Comparison of ENCODE assay signal across 50 mouse cellular contexts in the genomic region with DNA sequence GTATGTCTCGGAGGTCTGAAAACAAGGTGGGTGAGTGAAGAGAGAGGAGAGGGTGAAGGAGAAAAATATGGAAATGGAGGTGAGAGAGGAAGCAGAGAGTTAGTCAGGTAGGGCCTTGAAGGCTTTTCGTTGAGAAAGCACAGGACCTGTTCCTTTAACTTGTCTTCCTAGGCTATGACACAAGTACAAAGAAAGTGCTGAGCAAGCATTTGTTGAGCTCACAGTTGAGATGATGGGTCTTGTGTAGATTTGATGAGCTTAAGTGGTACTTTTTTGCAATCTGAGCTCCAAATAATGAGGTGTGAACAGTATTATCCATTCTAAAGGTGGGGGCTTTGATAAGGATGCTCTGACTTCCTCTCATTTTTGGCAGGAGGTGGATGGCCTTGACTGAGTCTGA. TPM values are rescaled to one million over a fixed set of nuclear protein-coding genes. Genes with fewer than 3 reads are reported as not detected.
"Had no signal": no experiment of that assay in that cellular context is flagged by ENCODE, and none has a peak within 500 bp of the region (broad histone marks: within the 10 kb centered on the region; RNA-seq: fewer than 3 reads in every experiment).

No protein-coding gene starts in this region.

- H3K9me3 ChIP-seq: heart, embryonic 10.5 days; heart, embryonic 12.5 days; heart, embryonic 13.5 days; heart, embryonic 15.5 days; hindbrain, embryonic 10.5 days; hindbrain, embryonic 12.5 days; hindbrain, embryonic 13.5 days; hindbrain, embryonic 15.5 days; intestine, embryonic 15.5 days; kidney, embryonic 15.5 days had no signal

- ATAC-seq: hindbrain, embryonic 16.5 days; hindbrain, postnatal 0 days; inflammation-experienced regulatory T-cells, adult 6 months; intestine, embryonic 15.5 days; intestine, embryonic 16.5 days; intestine, postnatal 0 days had no signal

- H3K9ac ChIP-seq: heart, embryonic 12.5 days; heart, embryonic 13.5 days; heart, embryonic 15.5 days; hindbrain, embryonic 12.5 days; hindbrain, embryonic 13.5 days; hindbrain, embryonic 14.5 days; hindbrain, embryonic 15.5 days; intestine, embryonic 15.5 days; kidney, embryonic 15.5 days had no signal

- H3K27ac ChIP-seq: heart, embryonic 10.5 days; heart, embryonic 13.5 days; heart, embryonic 15.5 days; hindbrain, embryonic 10.5 days; hindbrain, embryonic 12.5 days; hindbrain, embryonic 13.5 days; hindbrain, embryonic 14.5 days; hindbrain, embryonic 15.5 days; hindbrain, postnatal 0 days; intestine, embryonic 15.5 days; kidney, embryonic 15.5 days; kidney, postnatal 0 days; layer of hippocampus, adult 2 months; left cerebral cortex, adult 2 months had no signal

- DNase-seq: heart, postnatal 10 days; heart, postnatal 14 days; heart, postnatal 36 days; heart, postnatal 4 days; kidney, adult 11 months; kidney, adult 18-20 months; kidney, adult 2 months; kidney, adult 8-10 months; kidney, adult 9 months; kidney, postnatal 10 days; kidney, postnatal 14 days; kidney, postnatal 25 days; kidney, postnatal 36 days; kidney, postnatal 4 days; layer of hippocampus, adult 9-11 months; layer of hippocampus, postnatal 36 days had no signal

- H3K36me3 ChIP-seq: heart, embryonic 10.5 days; heart, embryonic 12.5 days; heart, embryonic 13.5 days; heart, embryonic 15.5 days; hindbrain, embryonic 10.5 days; hindbrain, embryonic 12.5 days; hindbrain, embryonic 13.5 days; hindbrain, embryonic 15.5 days; intestine, embryonic 15.5 days; kidney, embryonic 15.5 days had no signal

- H3K27me3 ChIP-seq: heart, embryonic 13.5 days; heart, embryonic 15.5 days; hindbrain, embryonic 12.5 days; hindbrain, embryonic 13.5 days; hindbrain, embryonic 15.5 days; intestine, embryonic 15.5 days; kidney, embryonic 15.5 days had no signal

- H3K4me3 ChIP-seq: heart, embryonic 10.5 days; heart, embryonic 12.5 days; heart, embryonic 13.5 days; heart, embryonic 15.5 days; hindbrain, embryonic 10.5 days; hindbrain, embryonic 12.5 days; hindbrain, embryonic 13.5 days; hindbrain, embryonic 15.5 days; intestine, embryonic 15.5 days; kidney, embryonic 15.5 days; layer of hippocampus, adult 2 months; left cerebral cortex, adult 2 months had no signal

- H3K4me1 ChIP-seq: heart, embryonic 10.5 days; heart, embryonic 12.5 days; heart, embryonic 13.5 days; heart, embryonic 15.5 days; hindbrain, embryonic 10.5 days; hindbrain, embryonic 12.5 days; hindbrain, embryonic 13.5 days; hindbrain, embryonic 15.5 days; intestine, embryonic 15.5 days; kidney, embryonic 15.5 days had no signal

- H3K4me2 ChIP-seq: heart, embryonic 11.5 days; heart, embryonic 12.5 days; heart, embryonic 13.5 days; heart, embryonic 15.5 days; hindbrain, embryonic 12.5 days; hindbrain, embryonic 13.5 days; hindbrain, embryonic 14.5 days; hindbrain, embryonic 15.5 days; intestine, embryonic 15.5 days; kidney, embryonic 15.5 days had no signal

RNA-seq across cellular contexts. Expression of gene Pdilt, which starts 11.1 kb away (rescaled TPM):
- total RNA-seq: heart, postnatal 10 days; heart, postnatal 14 days; heart, postnatal 25 days; heart, postnatal 36 days; heart, postnatal 4 days; hematopoietic stem cell, adult 5-6 weeks; hindbrain, postnatal 0 days; layer of hippocampus, adult 18-20 months; layer of hippocampus, adult 2 months; layer of hippocampus, postnatal 10 days; layer of hippocampus, postnatal 14 days; layer of hippocampus, postnatal 25 days; layer of hippocampus, postnatal 36 days; left cerebral cortex, adult 18-20 months; left cerebral cortex, adult 2 months had no signal
- polyA plus RNA-seq: heart, embryonic 10.5 days; heart, embryonic 11.5 days; heart, embryonic 12.5 days; heart, embryonic 13.5 days; heart, embryonic 14.5 days; heart, embryonic 15.5 days; heart, embryonic 16.5 days; heart, postnatal 0 days; hindbrain, embryonic 10.5 days; hindbrain, embryonic 11.5 days; inflammation-experienced regulatory T-cells, adult 6 months; intestine, embryonic 14.5 days; intestine, embryonic 15.5 days; intestine, embryonic 16.5 days; intestine, postnatal 0 days; kidney, embryonic 14.5 days; large intestine, adult 2 months had no signal

RNA-seq across cellular contexts. Expression of gene Acsm5, which starts 15.1 kb away (rescaled TPM):
- total RNA-seq: heart, postnatal 4 days; hematopoietic stem cell, adult 5-6 weeks had no signal
- polyA plus RNA-seq: heart, embryonic 10.5 days; heart, embryonic 11.5 days; heart, embryonic 12.5 days; heart, embryonic 13.5 days; heart, embryonic 14.5 days; heart, embryonic 15.5 days; heart, embryonic 16.5 days; heart, postnatal 0 days; hindbrain, embryonic 10.5 days; hindbrain, embryonic 11.5 days; hindbrain, embryonic 12.5 days; hindbrain, embryonic 13.5 days; hindbrain, embryonic 14.5 days; hindbrain, embryonic 15.5 days; inflammation-experienced regulatory T-cells, adult 6 months; intestine, embryonic 14.5 days; intestine, embryonic 15.5 days; intestine, postnatal 0 days had no signal

RNA-seq across cellular contexts. Expression of gene Acsm2, which starts 19.8 kb away (rescaled TPM):
- total RNA-seq: heart, postnatal 10 days; heart, postnatal 14 days; heart, postnatal 25 days; heart, postnatal 36 days; heart, postnatal 4 days; hematopoietic stem cell, adult 5-6 weeks; layer of hippocampus, adult 18-20 months; layer of hippocampus, adult 2 months; layer of hippocampus, postnatal 10 days; layer of hippocampus, postnatal 14 days; layer of hippocampus, postnatal 25 days; layer of hippocampus, postnatal 36 days; left cerebral cortex, adult 18-20 months; left cerebral cortex, adult 2 months had no signal
- polyA plus RNA-seq: heart, embryonic 10.5 days; heart, embryonic 11.5 days; heart, embryonic 12.5 days; heart, embryonic 13.5 days; heart, embryonic 14.5 days; heart, embryonic 15.5 days; heart, embryonic 16.5 days; heart, postnatal 0 days; hindbrain, embryonic 10.5 days; hindbrain, embryonic 11.5 days; hindbrain, embryonic 12.5 days; hindbrain, embryonic 13.5 days; hindbrain, embryonic 14.5 days; hindbrain, embryonic 16.5 days; inflammation-experienced regulatory T-cells, adult 6 months; intestine, embryonic 14.5 days; intestine, embryonic 15.5 days; intestine, embryonic 16.5 days; intestine, postnatal 0 days; large intestine, adult 2 months had no signal

RNA-seq across cellular contexts. Expression of gene Umod, which starts 55.3 kb away (rescaled TPM):
- total RNA-seq: heart, postnatal 10 days; heart, postnatal 14 days; heart, postnatal 25 days; heart, postnatal 36 days; heart, postnatal 4 days; hematopoietic stem cell, adult 5-6 weeks; hindbrain, postnatal 0 days; layer of hippocampus, adult 18-20 months; layer of hippocampus, adult 2 months; layer of hippocampus, postnatal 10 days; layer of hippocampus, postnatal 14 days; layer of hippocampus, postnatal 25 days; layer of hippocampus, postnatal 36 days; left cerebral cortex, adult 18-20 months; left cerebral cortex, adult 2 months had no signal
- polyA plus RNA-seq: heart, embryonic 10.5 days; heart, embryonic 11.5 days; heart, embryonic 12.5 days; heart, embryonic 13.5 days; heart, embryonic 14.5 days; heart, embryonic 15.5 days; heart, embryonic 16.5 days; heart, postnatal 0 days; hindbrain, embryonic 10.5 days; hindbrain, embryonic 11.5 days; hindbrain, embryonic 12.5 days; hindbrain, embryonic 13.5 days; hindbrain, embryonic 14.5 days; hindbrain, embryonic 15.5 days; hindbrain, embryonic 16.5 days; hindbrain, postnatal 0 days; inflammation-experienced regulatory T-cells, adult 6 months; intestine, embryonic 14.5 days; intestine, embryonic 15.5 days; intestine, embryonic 16.5 days; intestine, postnatal 0 days; large intestine, adult 2 months had no signal
